Mouse (Mus musculus) kidney, postnatal 0 days (tissue): ENCODE measurements around the gene Rab5b. TPM values are rescaled to one million over a fixed set of nuclear protein-coding genes. Genes with fewer than 3 reads are reported as not detected.
"Not testable (repeated sequence)": the region's sequence is repeated elsewhere in the genome, so short reads cannot be mapped to it uniquely, and the experiment has no call there.

ENCODE experiments used
- ATAC-seq: fragments of 200-750 bp; cut with Nextera tagmentation; replicated peaks from 2 replicates; pipeline ENCODE4 v1.8.0; 2017; ENCODE audit warnings: low read depth, moderate number of reproducible peaks, moderate TSS enrichment, moderate library complexity; ENCODE audit not compliant: low FRiP score
- DNase-seq: peaks from one replicate; pipeline ENCODE4 v3.0.0-alpha.2; 2016; ENCODE audit warnings: low spot score
- H3K27ac ChIP-seq: fragments of 300-500 bp; sonication (generic); 2 replicates; pipeline ENCODE4 v1.5.1; 2014; ENCODE audit warnings: mild to moderate bottlenecking
- H3K27me3 ChIP-seq: fragments of 300-500 bp; sonication (generic); 2 replicates; pipeline ENCODE4 v1.6.1; 2014; ENCODE audit warnings: low read length, mixed read lengths; ENCODE audit not compliant: insufficient read depth
- H3K36me3 ChIP-seq: fragments of 300-500 bp; sonication (generic); 2 replicates; pipeline ENCODE4 v1.6.1; 2014; ENCODE audit warnings: low read length, mixed read lengths; ENCODE audit not compliant: insufficient read depth
- H3K4me1 ChIP-seq: fragments of 300-500 bp; sonication (generic); replicated peaks from 2 replicates; pipeline ENCODE4 v1.6.1; 2014; ENCODE audit warnings: antibody characterized with exemption, low read length, mixed read lengths; ENCODE audit not compliant: insufficient read depth
- H3K4me2 ChIP-seq: fragments of 300-500 bp; sonication (generic); 2 replicates; pipeline ENCODE4 v1.6.1; 2014; ENCODE audit warnings: mild to moderate bottlenecking, low read length, moderate library complexity, mixed read lengths
- H3K4me3 ChIP-seq: fragments of 300-500 bp; sonication (generic); replicated peaks from 2 replicates; pipeline ENCODE4 v1.5.1; 2014; ENCODE audit warnings: low read depth, low read length
- H3K9ac ChIP-seq: fragments of 300-500 bp; sonication (generic); 2 replicates; pipeline ENCODE4 v1.6.1; 2014; ENCODE audit warnings: low read depth, low read length
- H3K9me3 ChIP-seq: fragments of 300-500 bp; sonication (generic); replicated peaks from 2 replicates; pipeline ENCODE4 v1.6.1; 2016; ENCODE audit warnings: low read length, inconsistent platforms, mixed read lengths
- CTCF ChIP-seq: IDR thresholded peaks from 2 replicates; pipeline ENCODE4 v1.5.1; 2016; ENCODE audit warnings: antibody characterized with exemption, low read depth, mild to moderate bottlenecking, moderate library complexity
- WGBS: fragments of 180-500 bp; shearing (Covaris S2); extraction: QIAGEN DNeasy Blood & Tissue Kit; methylation state at CpG from one replicate; pipeline ENCODE4 v1.1.7; 2014; 5-methylcytosine and 5-hydroxymethylcytosine counted together
- polyA plus RNA-seq: library from polyadenylated mRNA; unstranded; fragments of >200 nt; fragmentation: Nextera tagmentation; extraction: Ambion mirVana; gene quantifications from 2 replicates; pipeline ENCODE4 v1.2.1, GENCODE M21; 2015

The Rab5b gene
- polyA plus RNA-seq, 1 experiment from 2014 or later = 57.9 TPM

DNA sequence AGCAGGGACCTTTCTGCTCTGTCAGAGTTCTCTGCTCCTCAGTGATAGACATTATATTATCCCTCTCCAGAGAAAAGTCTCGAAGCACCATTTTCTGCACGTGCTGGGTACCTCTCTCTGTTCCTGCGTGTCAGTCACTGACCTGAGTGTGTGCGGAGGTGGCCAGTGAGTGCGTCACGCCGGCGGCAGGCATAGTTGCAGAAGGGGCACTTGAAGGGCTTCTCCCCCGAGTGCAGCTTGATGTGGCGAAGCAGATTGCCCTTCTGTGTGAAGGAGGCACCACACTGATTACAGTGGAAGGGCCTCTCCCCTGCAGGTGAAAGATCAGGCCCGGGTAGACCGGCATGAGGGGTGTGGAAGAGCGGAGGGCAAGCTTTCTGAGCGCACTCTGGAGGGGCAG is 56.1 kb downstream of the Rab5b start:
- WGBS = 84% methylated on average over 14 of the region's 14 CpGs
- ATAC-seq (no peak), DNase-seq (no peak)
- Histone ChIP-seq H3K9me3 (no peaks in the 10 kb centered on the region), H3K9ac (no peak overlapping the region), H3K36me3 (peaks cover 3% of the 10 kb centered on the region; the same call in 1 of the 2 replicates), H3K4me2 (no peak overlapping the region), H3K27me3 (no peaks in the 10 kb centered on the region), H3K4me1 (no peaks in the 10 kb centered on the region), H3K4me3 (no peak overlapping the region), H3K27ac (no peak overlapping the region)
- TF ChIP-seq CTCF = no peak

DNA sequence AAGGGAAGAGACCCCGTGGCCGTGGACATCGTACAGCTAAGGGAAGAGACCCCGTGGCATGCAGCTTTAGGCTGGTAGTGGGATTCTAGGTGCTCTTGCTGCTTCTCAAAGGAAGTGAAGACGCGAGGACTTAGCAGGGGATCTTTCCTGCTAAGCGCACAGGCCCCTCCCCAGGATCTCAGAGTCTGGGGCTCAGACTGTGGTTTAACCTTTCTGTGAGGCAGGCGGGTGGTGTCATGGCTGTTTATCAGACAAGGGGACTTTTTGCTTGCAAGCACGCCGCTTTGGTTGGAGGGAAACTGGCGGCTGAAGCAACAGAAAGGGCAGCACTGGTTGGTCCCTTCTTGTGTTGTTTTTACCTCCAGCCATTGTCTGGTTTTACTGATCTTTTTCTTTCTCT is 59.1 kb downstream of the Rab5b start:
- H3K4me3 ChIP-seq = no peak overlapping the region
- no peaks in the 10 kb centered on the region for H3K4me1 ChIP-seq
- H3K9ac ChIP-seq = no peak overlapping the region
- no peaks in the 10 kb centered on the region for H3K27me3 ChIP-seq
- H3K27ac ChIP-seq = no peak overlapping the region
- 29% methylated on average over 11 of the region's 11 CpGs for WGBS
- DNase-seq (no peak), ATAC-seq (no peak)
- H3K9me3 ChIP-seq = no peaks in the 10 kb centered on the region
- peak overlapping the region; percentile 15; the same call in 1 of the 2 replicates for H3K4me2 ChIP-seq
- TF ChIP-seq CTCF = no peak
- H3K36me3 ChIP-seq = peaks cover 3% of the 10 kb centered on the region; the same call in 1 of the 2 replicates

DNA sequence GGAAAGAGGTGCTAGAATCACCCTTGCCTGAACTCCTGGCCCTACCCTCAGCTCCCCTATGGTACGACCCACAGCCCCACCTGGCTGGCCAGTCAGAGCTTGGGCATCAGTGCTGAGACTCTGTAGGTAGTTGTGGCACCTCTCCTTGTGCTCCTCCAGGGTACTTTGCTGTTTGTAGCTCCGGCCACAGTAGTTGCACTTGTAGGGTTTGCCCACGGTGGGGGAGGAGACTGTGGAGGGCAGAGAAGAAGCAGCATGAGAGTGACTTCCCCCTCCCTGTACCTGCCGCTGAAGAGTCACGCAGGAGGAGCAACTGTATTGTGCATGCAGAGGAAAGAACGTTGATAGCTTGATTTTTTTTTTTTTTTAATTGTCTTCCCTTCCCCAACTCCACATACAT is 59.5 kb downstream of the Rab5b start:
- H3K27ac ChIP-seq = no peak overlapping the region
- H3K4me3 ChIP-seq = no peak overlapping the region
- no peak overlapping the region for H3K9ac ChIP-seq
- H3K4me2 ChIP-seq = 0 out of 2 replicates have a peak overlapping the region, but pooled peaks have one; percentile 15
- peaks cover 3% of the 10 kb centered on the region; the same call in 1 of the 2 replicates for H3K36me3 ChIP-seq
- WGBS = 50% methylated on average over 6 of the region's 6 CpGs
- H3K9me3 ChIP-seq = no peaks in the 10 kb centered on the region
- no peak for TF ChIP-seq CTCF
- no peaks in the 10 kb centered on the region for H3K4me1 ChIP-seq
- ATAC-seq = no peak
- no peaks in the 10 kb centered on the region for H3K27me3 ChIP-seq
- DNase-seq = no peak

DNA sequence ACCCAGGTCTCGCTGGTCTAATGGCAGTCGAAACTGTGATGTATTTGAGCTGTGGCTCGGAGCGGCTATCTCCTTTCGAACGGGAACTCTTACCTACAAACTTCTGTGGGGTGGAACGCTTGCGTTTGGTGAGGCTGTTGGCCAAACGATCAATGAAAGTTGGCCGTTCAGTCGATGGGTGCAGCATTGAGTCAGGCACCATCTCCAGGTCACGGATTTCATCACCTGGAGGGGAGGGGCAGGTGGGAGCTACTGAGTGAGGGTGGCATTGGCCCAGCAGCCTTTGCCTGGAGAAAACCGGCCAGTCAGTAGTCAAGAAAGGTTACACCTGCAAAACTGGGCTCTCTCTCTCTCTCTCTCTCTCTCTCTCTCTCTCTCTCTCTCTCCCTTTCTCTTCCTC is 60.4 kb downstream of the Rab5b start:
- no peak for DNase-seq
- Histone ChIP-seq H3K36me3 (peaks cover 3% of the 10 kb centered on the region; the same call in 1 of the 2 replicates), H3K9ac (no peak overlapping the region), H3K27me3 (no peaks in the 10 kb centered on the region), H3K4me1 (no peaks in the 10 kb centered on the region), H3K27ac (no peak overlapping the region), H3K9me3 (no peaks in the 10 kb centered on the region), H3K4me2 (no peak overlapping the region), H3K4me3 (no peak overlapping the region)
- ATAC-seq = no peak
- TF ChIP-seq CTCF = no peak
- WGBS = 93% methylated on average over 13 of the region's 13 CpGs

DNA sequence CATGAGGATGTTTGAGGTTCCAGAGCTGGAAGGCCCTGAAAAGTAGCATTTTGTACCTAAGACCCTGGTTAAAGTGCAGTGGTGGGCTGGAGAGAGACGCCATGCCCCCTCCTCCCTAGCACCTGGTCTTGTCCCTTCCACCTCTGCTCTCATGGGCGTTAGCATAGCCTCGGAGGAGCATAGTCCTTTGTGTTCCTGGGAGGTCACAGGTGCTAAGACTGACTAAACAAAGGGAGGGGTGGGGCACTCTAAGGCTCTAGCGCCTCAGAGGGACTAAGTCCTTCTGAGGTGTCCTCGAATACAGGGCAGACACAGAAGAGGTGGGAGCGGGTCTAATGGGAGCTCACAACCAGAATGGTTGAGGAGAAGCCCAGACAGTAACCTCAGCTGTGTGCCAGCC is 64.5 kb downstream of the Rab5b start:
- Histone ChIP-seq H3K4me2 (no peak overlapping the region), H3K9ac (no peak overlapping the region), H3K9me3 (no peaks in the 10 kb centered on the region), H3K27me3 (no peaks in the 10 kb centered on the region), H3K4me3 (no peak overlapping the region), H3K36me3 (peaks cover 3% of the 10 kb centered on the region; the same call in 1 of the 2 replicates), H3K27ac (no peak overlapping the region), H3K4me1 (no peaks in the 10 kb centered on the region)
- DNase-seq (no peak), ATAC-seq (no peak)
- TF ChIP-seq CTCF = no peak
- 31% methylated on average over 6 of the region's 6 CpGs for WGBS

DNA sequence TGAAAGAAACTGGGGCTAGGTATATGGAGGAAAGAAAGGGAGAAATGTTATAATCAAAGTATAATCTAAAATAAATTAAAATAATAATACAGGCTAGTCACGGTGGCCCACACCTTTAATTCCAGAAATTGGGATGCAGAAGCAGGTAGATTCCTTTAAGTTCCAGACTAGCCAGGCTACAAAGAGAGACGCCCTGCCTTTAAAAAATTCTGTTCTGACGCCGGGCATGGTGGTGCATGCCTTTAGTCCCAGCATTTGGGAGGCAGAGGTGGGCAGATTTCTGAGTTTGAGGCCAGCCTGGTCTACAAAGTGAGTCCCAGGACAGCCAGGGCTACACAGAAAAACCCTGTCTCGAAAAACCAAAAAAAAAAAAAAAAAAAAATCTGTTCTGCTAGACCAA is 65.8 kb downstream of the Rab5b start:
- not testable (repeated sequence) for H3K9ac ChIP-seq, H3K36me3 ChIP-seq, H3K4me1 ChIP-seq, DNase-seq, H3K27me3 ChIP-seq, H3K27ac ChIP-seq, H3K9me3 ChIP-seq, H3K4me3 ChIP-seq, ATAC-seq, H3K4me2 ChIP-seq
- 83% methylated on average over 5 of the region's 5 CpGs for WGBS

DNA sequence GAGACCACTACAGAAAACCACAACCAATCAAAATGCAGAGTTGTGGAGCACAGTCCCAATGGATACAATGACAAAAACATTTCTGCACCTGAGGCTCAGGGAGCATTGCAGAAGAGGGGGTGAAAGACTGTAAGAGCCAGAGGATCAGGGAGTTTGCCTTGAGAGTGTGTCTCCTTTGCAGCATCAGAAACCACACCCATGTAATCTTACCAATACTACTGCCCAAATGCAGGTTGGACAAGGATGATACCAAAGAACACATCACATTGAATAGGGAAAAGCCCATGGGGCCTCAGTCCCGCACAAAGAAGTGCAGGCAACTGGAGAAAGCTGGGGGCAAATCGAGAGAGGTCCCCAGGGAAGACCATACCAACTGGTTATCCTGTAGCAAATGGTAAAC is 66.3 kb downstream of the Rab5b start:
- no peak for TF ChIP-seq CTCF
- Histone ChIP-seq H3K4me1 (no peaks in the 10 kb centered on the region), H3K9ac (no peak overlapping the region), H3K9me3 (no peaks in the 10 kb centered on the region), H3K4me2 (no peak overlapping the region), H3K27ac (no peak overlapping the region), H3K4me3 (no peak overlapping the region), H3K36me3 (no peaks in the 10 kb centered on the region), H3K27me3 (no peaks in the 10 kb centered on the region)
- no peak for ATAC-seq
- 81% methylated on average over 2 of the region's 2 CpGs for WGBS
- no peak for DNase-seq
